Mouse (Mus musculus): ENCODE results near the gene Kcne3.

Kcne3 gene

GRCm38 (mm10) chr7:100168654-100169053 lies 7.6 kb upstream of the Kcne3 start:
- no peaks in the 10 kb centered on the region for H3K27me3 ChIP-seq (ENCODE audit: control insufficient read depth, insufficient read depth, low read length, poor library complexity, severe bottlenecking)
- H3K36me3 ChIP-seq (ENCODE audit: control insufficient read depth, insufficient read depth, low read length, poor library complexity, severe bottlenecking): no peaks in the 10 kb centered on the region
- DNase-seq (ENCODE audit: low read depth, low spot score): no peak

GRCm38 (mm10) chr7:100170756-100171155 lies 5.5 kb upstream of the Kcne3 start:
- no peaks in the 10 kb centered on the region for H3K27me3 ChIP-seq (ENCODE audit: control insufficient read depth, insufficient read depth, low read length, poor library complexity, severe bottlenecking)
- DNase-seq (ENCODE audit: low read depth, low spot score): no peak
- no peaks in the 10 kb centered on the region for H3K36me3 ChIP-seq (ENCODE audit: control insufficient read depth, insufficient read depth, low read length, poor library complexity, severe bottlenecking)

GRCm38 (mm10) chr7:100178016-100178890 lies 2.0 kb downstream of the Kcne3 start:
- no peaks in the 10 kb centered on the region for H3K36me3 ChIP-seq (ENCODE audit: control insufficient read depth, insufficient read depth, low read length, poor library complexity, severe bottlenecking)
- DNase-seq (ENCODE audit: low read depth, low spot score): no peak
- H3K27me3 ChIP-seq (ENCODE audit: control insufficient read depth, insufficient read depth, low read length, poor library complexity, severe bottlenecking): no peaks in the 10 kb centered on the region; the same call in 1 of the 2 replicates

GRCm38 (mm10) chr7:100178891-100179233 lies 2.6 kb downstream of the Kcne3 start:
- H3K36me3 ChIP-seq (ENCODE audit: control insufficient read depth, insufficient read depth, low read length, poor library complexity, severe bottlenecking): no peaks in the 10 kb centered on the region
- no peak for DNase-seq (ENCODE audit: low read depth, low spot score)
- H3K27me3 ChIP-seq (ENCODE audit: control insufficient read depth, insufficient read depth, low read length, poor library complexity, severe bottlenecking): no peaks in the 10 kb centered on the region; the same call in 1 of the 2 replicates

DNA sequence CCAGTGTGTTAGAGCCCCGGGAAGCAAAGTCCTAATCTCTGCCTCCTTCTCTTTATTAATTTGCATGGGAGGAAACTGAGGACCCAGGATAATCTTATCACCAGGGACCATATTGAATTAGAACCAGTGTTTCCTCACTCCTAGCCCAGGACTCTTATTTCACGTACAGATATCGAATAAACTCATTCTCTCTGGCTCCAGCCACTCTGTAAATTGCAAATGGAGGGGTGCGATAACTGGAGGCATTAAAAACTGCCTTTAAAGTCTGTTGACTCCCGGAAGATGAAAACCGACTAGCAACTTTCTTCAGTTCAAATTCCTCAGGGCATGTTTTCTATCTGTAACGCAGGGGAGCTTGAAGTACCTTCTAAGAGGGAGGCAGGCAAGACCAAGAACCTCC lies 3.1 kb downstream of the Kcne3 start:
- H3K27me3 ChIP-seq (ENCODE audit: control insufficient read depth, insufficient read depth, low read length, poor library complexity, severe bottlenecking): no peaks in the 10 kb centered on the region; the same call in 1 of the 2 replicates
- no peaks in the 10 kb centered on the region for H3K36me3 ChIP-seq (ENCODE audit: control insufficient read depth, insufficient read depth, low read length, poor library complexity, severe bottlenecking)
- no peak for DNase-seq (ENCODE audit: low read depth, low spot score)

GRCm38 (mm10) chr7:100179836-100180407 lies 3.6 kb downstream of the Kcne3 start:
- no peak for DNase-seq (ENCODE audit: low read depth, low spot score)
- H3K36me3 ChIP-seq (ENCODE audit: control insufficient read depth, insufficient read depth, low read length, poor library complexity, severe bottlenecking): no peaks in the 10 kb centered on the region

GRCm38 (mm10) chr7:100181176-100181575 lies 4.9 kb downstream of the Kcne3 start:
- Histone ChIP-seq H3K36me3 (ENCODE audit: control insufficient read depth, insufficient read depth, low read length, poor library complexity, severe bottlenecking) (no peaks in the 10 kb centered on the region), H3K27me3 (ENCODE audit: control insufficient read depth, insufficient read depth, low read length, poor library complexity, severe bottlenecking) (no peaks in the 10 kb centered on the region; the same call in 1 of the 2 replicates)

More at GRCm38 (mm10) chr7:100179836-100180407, 3.6 kb downstream of the Kcne3 start:
- H3K27me3 ChIP-seq (ENCODE audit: control insufficient read depth, insufficient read depth, low read length, poor library complexity, severe bottlenecking): no peaks in the 10 kb centered on the region; the same call in 1 of the 2 replicates

DNA sequence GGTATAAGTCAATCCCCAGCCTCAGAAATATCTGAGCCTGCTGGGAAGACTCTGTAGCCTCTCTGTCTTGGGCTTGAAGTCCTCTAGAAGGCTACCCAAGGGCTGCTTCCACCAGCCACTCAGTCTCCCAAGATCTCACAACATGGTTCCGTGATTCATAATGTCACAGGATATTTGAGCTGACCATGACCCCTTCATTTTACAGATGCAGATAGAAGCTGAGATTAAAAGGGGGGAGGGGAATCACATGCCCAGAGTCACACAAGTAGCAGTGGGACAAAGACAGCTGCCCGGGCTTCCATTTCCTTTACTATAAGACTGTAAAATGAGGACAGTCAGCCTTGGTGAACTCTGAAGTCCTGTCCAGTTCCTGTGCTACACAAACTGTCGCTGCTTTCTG lies 5.3 kb downstream of the Kcne3 start:
- H3K27me3 ChIP-seq (ENCODE audit: control insufficient read depth, insufficient read depth, low read length, poor library complexity, severe bottlenecking): no peaks in the 10 kb centered on the region; the same call in 1 of the 2 replicates
- H3K36me3 ChIP-seq (ENCODE audit: control insufficient read depth, insufficient read depth, low read length, poor library complexity, severe bottlenecking): no peaks in the 10 kb centered on the region
- no peak for DNase-seq (ENCODE audit: low read depth, low spot score)

More at GRCm38 (mm10) chr7:100181176-100181575, 4.9 kb downstream of the Kcne3 start:
- DNase-seq (ENCODE audit: low read depth, low spot score): no peak

DNA sequence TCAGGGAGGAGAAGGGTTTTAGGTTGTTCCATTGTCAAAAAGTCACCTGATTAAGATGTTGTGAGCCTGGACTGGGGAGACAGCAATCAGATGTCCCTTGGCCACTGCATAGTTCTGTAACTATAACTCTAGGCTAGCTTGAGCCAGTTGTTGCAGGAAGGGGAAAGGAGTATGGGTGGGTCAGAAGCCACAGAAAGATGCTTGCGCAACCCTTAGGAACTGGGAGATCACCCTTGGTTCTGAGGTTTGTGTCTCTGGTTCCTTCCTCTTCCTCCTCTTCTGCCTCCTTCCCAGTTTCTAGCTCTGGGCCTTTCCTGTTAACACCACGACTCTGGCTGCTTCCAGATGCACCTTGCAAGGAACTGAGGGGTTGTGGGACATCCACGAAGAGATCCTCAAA lies 6.1 kb downstream of the Kcne3 start:
- Histone ChIP-seq H3K36me3 (ENCODE audit: control insufficient read depth, insufficient read depth, low read length, poor library complexity, severe bottlenecking) (no peaks in the 10 kb centered on the region), H3K27me3 (ENCODE audit: control insufficient read depth, insufficient read depth, low read length, poor library complexity, severe bottlenecking) (no peaks in the 10 kb centered on the region; the same call in 1 of the 2 replicates)
- no peak for DNase-seq (ENCODE audit: low read depth, low spot score)

- Histone ChIP-seq H3K27me3 (ENCODE audit: control insufficient read depth, insufficient read depth, low read length, poor library complexity, severe bottlenecking) (no peaks in the 10 kb centered on the region), H3K36me3 (ENCODE audit: control insufficient read depth, insufficient read depth, low read length, poor library complexity, severe bottlenecking) (no peaks in the 10 kb centered on the region)
- peak; percentile 63 for DNase-seq (ENCODE audit: low read depth, low spot score)
These were observed 11.3 kb downstream of the Kcne3 start for GRCm38 (mm10) chr7:100187601-100188000.

- no peak for DNase-seq (ENCODE audit: low read depth, low spot score)
- no peaks in the 10 kb centered on the region for H3K27me3 ChIP-seq (ENCODE audit: control insufficient read depth, insufficient read depth, low read length, poor library complexity, severe bottlenecking)
- H3K36me3 ChIP-seq (ENCODE audit: control insufficient read depth, insufficient read depth, low read length, poor library complexity, severe bottlenecking): no peaks in the 10 kb centered on the region
These were observed 13.9 kb downstream of the Kcne3 start for GRCm38 (mm10) chr7:100190167-100190566.

- DNase-seq (ENCODE audit: low read depth, low spot score): peak; percentile 75
- Histone ChIP-seq H3K36me3 (ENCODE audit: control insufficient read depth, insufficient read depth, low read length, poor library complexity, severe bottlenecking) (no peaks in the 10 kb centered on the region), H3K27me3 (ENCODE audit: control insufficient read depth, insufficient read depth, low read length, poor library complexity, severe bottlenecking) (no peaks in the 10 kb centered on the region)
These were observed 14.5 kb downstream of the Kcne3 start for GRCm38 (mm10) chr7:100190778-100191177.

DNA sequence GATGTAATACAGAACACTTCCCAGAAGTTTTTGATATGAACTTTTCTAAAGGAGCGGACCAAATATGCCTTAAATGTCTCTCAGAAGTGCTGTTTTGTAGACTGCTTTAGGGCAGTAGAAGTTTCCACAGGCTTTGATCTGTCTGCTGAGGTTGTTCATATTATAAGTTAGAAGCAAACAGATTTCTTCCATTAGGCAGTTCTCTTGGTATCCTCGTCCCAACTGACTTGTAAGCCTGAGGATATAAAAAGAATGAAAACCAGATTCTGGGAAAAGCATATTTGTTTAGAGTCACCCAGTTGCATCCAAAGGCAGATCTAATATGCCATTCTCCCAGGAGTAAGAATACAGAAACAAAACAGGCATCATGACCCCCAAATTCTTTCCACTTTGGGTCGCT lies 24.9 kb downstream of the Kcne3 start:
- no peak for DNase-seq (ENCODE audit: low read depth, low spot score)
- Histone ChIP-seq H3K27me3 (ENCODE audit: control insufficient read depth, insufficient read depth, low read length, poor library complexity, severe bottlenecking) (no peaks in the 10 kb centered on the region), H3K36me3 (ENCODE audit: control insufficient read depth, insufficient read depth, low read length, poor library complexity, severe bottlenecking) (no peaks in the 10 kb centered on the region)

DNA sequence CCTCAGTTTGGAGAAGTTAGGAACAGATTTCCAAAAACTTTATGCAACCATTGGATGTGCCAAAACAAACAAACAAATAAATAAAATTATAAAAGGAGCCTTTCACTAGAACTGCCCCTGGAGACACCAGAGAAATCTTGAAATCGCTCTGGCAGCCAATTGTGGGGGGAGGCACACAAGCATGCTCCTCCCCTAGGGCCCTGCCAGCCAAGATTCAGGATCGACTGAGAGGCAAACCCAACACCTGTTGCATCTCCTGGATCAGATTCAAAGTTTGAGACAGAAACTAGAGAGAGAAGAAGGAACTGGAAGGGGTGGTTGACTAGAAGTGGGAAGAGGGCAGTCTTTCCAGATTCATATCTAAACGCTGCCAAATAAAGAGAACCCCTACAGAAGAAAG lies 27.3 kb downstream of the Kcne3 start:
- Histone ChIP-seq H3K36me3 (ENCODE audit: control insufficient read depth, insufficient read depth, low read length, poor library complexity, severe bottlenecking) (no peaks in the 10 kb centered on the region), H3K27me3 (ENCODE audit: control insufficient read depth, insufficient read depth, low read length, poor library complexity, severe bottlenecking) (no peaks in the 10 kb centered on the region)
- no peak for DNase-seq (ENCODE audit: low read depth, low spot score)

GRCm38 (mm10) chr7:100204871-100205270 lies 28.6 kb downstream of the Kcne3 start:
- DNase-seq (ENCODE audit: low read depth, low spot score): no peak
- Histone ChIP-seq H3K36me3 (ENCODE audit: control insufficient read depth, insufficient read depth, low read length, poor library complexity, severe bottlenecking) (no peaks in the 10 kb centered on the region), H3K27me3 (ENCODE audit: control insufficient read depth, insufficient read depth, low read length, poor library complexity, severe bottlenecking) (no peaks in the 10 kb centered on the region)

All from splenic B cell, adult 2 months (primary cell).